Mouse (Mus musculus) activated CD4-positive, CD25-positive, alpha-beta regulatory T cell, adult 4 months (primary cell): ENCODE measurements around the gene Afdn. TPM values are rescaled to one million over a fixed set of nuclear protein-coding genes. Genes with fewer than 3 reads are reported as not detected.
A peak's percentile ranks its signal among the peaks of the same experiment; 100 is the strongest.

Source experiments
- ATAC-seq: one replicate; pipeline ENCODE4 v1.8.0; 2017
- polyA plus RNA-seq, 2 experiments: library from polyadenylated mRNA; unstranded; fragments of 100-300 nt; shearing (Covaris generic); gene quantifications; one replicate each; pipeline ENCODE4 v1.2.1; 2017

Afdn gene
- 1 to 10 TPM; 2.6 to 3.2 TPM for polyA plus RNA-seq

GRCm38 (mm10) chr17:13759853-13760627 lies at the start of gene Afdn:
Afdn (plus strand) TSS chr17:13760539.
- ATAC-seq = peak; percentile 37

GRCm38 (mm10) chr17:13711173-13711572 lies 49.2 kb upstream of the Afdn start:
- no peak for ATAC-seq

- ATAC-seq = no peak
Measured at GRCm38 (mm10) chr17:13712116-13712515, 48.2 kb upstream of the Afdn start.

GRCm38 (mm10) chr17:13712518-13712917 lies 47.8 kb upstream of the Afdn start:
- no peak for ATAC-seq

GRCm38 (mm10) chr17:13714128-13714527 lies 46.2 kb upstream of the Afdn start:
- ATAC-seq = no peak

- ATAC-seq = no peak
Measured at GRCm38 (mm10) chr17:13714654-13715053, 45.7 kb upstream of the Afdn start.

- no peak for ATAC-seq
Measured at GRCm38 (mm10) chr17:13715511-13715910, 44.8 kb upstream of the Afdn start.

GRCm38 (mm10) chr17:13716336-13716735 lies 44.0 kb upstream of the Afdn start:
- ATAC-seq = no peak

GRCm38 (mm10) chr17:13717428-13717827 lies 42.9 kb upstream of the Afdn start:
- no peak for ATAC-seq

- no peak for ATAC-seq
Measured at GRCm38 (mm10) chr17:13720187-13720586, 40.2 kb upstream of the Afdn start.

- no peak for ATAC-seq
Measured at GRCm38 (mm10) chr17:13721372-13721771, 39.0 kb upstream of the Afdn start.

- no peak for ATAC-seq
Measured at GRCm38 (mm10) chr17:13722434-13722833, 37.9 kb upstream of the Afdn start.

- ATAC-seq = no peak
Measured at GRCm38 (mm10) chr17:13725004-13725550, 35.3 kb upstream of the Afdn start.

- no peak for ATAC-seq
Measured at GRCm38 (mm10) chr17:13726832-13727355, 33.4 kb upstream of the Afdn start.

GRCm38 (mm10) chr17:13730980-13731726 lies 29.2 kb upstream of the Afdn start:
- ATAC-seq = no peak

- ATAC-seq = no peak
Measured at GRCm38 (mm10) chr17:13731727-13732112, 28.6 kb upstream of the Afdn start.

GRCm38 (mm10) chr17:13732685-13733084 lies 27.7 kb upstream of the Afdn start:
- no peak for ATAC-seq

- no peak for ATAC-seq
Measured at GRCm38 (mm10) chr17:13733971-13734370, 26.4 kb upstream of the Afdn start.

- no peak for ATAC-seq
Measured at GRCm38 (mm10) chr17:13735057-13735456, 25.3 kb upstream of the Afdn start.

GRCm38 (mm10) chr17:13735803-13736282 lies 24.5 kb upstream of the Afdn start:
- no peak for ATAC-seq

- ATAC-seq = no peak
Measured at GRCm38 (mm10) chr17:13737336-13737735, 23.0 kb upstream of the Afdn start.

- ATAC-seq = no peak
Measured at GRCm38 (mm10) chr17:13738121-13738776, 22.1 kb upstream of the Afdn start.

- ATAC-seq = no peak
Measured at GRCm38 (mm10) chr17:13738916-13739315, 21.4 kb upstream of the Afdn start.
